Mouse (Mus musculus): ENCODE results near the gene Zbtb38.

Zbtb38 gene

DNA sequence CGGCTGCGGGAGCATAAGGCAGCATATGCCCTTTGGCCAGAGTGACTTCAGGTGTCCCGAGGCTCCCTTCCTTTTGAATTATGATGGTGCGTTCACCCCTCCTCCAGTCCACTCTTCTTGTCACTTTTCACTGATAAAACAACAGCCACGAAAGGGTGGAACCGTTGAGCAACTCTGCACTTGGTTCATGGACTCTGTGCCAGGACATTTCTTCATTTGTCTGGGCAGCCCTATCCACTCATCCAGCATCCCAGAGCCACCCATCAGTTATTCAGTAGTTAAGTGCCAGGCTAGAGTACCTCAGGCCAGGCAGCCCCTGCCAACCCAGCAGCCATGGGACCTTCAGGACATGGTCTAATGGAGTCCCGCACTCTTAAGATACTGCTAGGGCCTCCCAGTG, 114.1 kb downstream of the Zbtb38 start:
- DNase-seq (ENCODE audit: low spot score in 2 of 2) = no peak

DNA sequence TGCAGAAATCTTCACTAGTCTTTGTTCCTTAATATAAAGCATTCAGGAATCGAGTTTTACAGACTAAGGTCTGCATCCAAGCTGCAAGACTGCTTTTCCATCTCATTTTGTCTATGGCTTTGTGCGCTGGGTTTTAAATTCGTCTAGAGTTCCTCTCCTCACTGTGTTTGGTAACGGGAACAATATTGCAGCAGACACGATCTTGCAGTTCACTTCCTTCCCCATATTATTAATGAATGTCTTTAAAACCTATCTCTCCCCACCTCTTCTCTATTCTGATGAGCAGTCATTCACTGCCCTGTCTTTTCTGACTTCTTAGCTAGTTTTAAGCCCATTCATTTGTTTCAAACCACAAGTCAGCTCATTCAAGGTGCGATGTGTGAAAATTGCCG, 115.5 kb downstream of the Zbtb38 start:
- DNase-seq (ENCODE audit: low spot score in 2 of 2) = no peak

DNA sequence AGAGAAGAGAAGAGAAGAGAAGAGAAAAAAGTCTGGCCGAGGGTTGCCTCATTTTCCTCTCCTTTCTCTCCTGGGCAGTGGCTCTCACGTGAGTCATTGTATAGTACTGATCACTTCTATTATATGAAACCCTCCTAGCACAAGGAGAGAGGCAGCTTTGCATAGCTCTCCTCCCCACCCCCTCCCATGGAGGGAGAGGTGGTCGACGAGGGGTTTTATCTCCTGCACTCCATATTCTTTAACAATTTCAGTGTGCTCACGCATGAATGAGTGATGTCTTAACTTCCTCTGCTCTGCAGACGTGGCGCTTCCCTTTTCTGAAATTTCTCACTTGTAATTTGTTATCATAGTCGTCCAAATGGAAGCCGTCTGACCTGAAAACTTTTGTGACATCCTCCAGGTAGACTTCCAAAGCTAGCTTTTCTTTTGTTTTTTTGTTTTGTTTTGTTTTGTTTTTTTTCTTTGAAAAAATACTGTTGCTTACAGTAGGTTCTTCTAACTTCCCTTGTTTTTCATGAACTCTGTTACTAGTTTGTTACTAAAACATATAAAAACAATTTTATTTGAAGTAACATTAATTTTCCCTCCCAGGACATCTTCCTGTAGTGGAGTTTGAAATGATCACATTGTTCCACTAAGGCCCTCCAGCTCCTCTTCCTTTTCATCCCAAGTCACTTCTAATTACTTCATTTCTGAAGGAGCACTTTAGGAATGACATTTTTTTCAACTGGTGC, 116.0 kb downstream of the Zbtb38 start:
- no peak for DNase-seq (ENCODE audit: low spot score in 2 of 2)

DNA sequence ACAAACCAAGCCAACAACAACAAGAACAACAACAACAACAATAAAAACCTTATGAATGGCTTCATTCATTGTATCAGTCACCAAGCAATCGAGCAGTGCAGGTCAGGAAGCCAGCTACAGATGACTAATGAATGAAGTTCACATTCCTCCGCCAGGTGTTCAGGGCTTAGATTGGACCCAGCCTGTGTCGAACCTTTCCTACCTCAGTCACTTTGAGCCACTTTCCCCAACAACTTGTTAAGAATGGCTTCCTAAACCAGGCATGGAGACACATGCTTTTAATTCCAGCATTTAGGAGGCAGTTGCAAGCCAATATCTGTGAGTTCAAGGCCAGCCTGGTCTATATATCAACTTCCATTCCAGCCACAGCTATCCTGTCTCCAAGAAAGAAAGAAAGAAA, 116.7 kb downstream of the Zbtb38 start:
- DNase-seq (ENCODE audit: low spot score in 2 of 2) = no peak

GRCm38 (mm10) chr9:96635176-96635575, 117.5 kb downstream of the Zbtb38 start:
- no peak for DNase-seq (ENCODE audit: low spot score in 2 of 2)

GRCm38 (mm10) chr9:96633771-96634170, 118.9 kb downstream of the Zbtb38 start:
- no peak for DNase-seq (ENCODE audit: low spot score in 2 of 2)
